Mouse (Mus musculus) urinary bladder, postnatal 25 days (tissue): Measurements from ENCODE around the gene Rac3.

Experiments used
- DNase-seq: peaks from one replicate; pipeline ENCODE4 v3.0.0; 2022; ENCODE audit warnings: low spot score

The Rac3 gene

DNA sequence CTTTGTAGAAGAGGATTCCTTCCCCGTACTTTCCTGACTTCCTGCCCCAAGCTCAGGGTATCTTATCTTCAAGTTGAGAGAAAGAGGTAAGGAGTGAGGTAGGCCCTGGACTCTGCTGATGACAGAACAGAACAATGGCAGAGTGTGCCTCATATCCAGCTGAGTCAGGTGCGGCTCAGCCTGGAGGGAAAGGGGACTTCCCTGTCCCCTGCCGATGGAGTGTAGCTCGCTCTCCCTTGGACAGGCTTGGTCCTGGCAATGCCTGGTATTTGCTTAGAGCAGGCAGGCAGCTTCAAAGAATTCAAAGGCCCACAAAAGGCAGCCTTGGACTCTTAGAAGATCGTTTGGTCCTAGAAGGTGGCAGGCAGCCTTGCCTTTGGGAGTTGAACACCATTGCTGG, 15.2 kb upstream of the Rac3 start:
- DNase-seq = no peak

DNA sequence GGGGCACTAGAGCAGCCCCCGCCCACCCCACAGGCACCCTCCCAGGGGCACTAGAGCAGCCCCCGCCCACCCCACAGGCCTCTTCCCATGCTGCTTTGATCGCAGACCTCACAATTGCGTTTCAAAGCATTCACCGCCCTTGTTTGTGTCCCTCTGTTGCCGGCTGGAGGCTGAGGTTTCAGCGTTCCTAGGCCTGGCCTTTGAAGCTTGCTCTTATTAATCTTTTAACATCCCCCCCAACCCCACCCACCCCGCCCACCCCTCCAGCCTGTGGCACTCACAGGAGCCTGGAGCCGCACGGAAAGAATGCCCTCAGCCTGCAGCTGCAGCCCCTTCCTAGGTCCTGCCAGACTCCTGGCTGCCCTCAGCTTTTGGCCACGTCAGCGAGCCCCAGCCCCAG, 14.0 kb upstream of the Rac3 start:
- DNase-seq = no peak

- DNase-seq = no peak
These were observed 13.3 kb upstream of the Rac3 start for GRCm38 (mm10) chr11:120707969-120708368.

DNA sequence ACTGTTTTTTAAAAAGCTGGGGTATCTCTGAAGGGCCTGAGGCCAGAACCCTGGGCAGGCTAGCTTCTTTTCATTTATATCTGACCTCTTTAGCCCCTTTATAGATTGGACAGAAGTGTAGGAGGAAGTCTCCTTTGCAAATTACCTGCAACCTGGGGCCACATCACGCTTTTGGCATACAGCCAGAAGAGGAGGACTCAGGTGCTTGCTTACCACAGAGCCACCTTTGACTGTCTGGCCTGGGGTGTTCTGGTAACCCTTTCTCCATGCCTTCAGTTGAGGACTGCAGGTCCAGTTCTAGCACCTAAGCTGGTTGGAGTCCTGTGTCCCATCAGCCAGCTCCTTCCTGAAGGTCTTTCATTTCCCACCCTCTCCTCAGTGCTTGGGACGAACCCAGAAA, 11.7 kb upstream of the Rac3 start:
- no peak for DNase-seq

DNA sequence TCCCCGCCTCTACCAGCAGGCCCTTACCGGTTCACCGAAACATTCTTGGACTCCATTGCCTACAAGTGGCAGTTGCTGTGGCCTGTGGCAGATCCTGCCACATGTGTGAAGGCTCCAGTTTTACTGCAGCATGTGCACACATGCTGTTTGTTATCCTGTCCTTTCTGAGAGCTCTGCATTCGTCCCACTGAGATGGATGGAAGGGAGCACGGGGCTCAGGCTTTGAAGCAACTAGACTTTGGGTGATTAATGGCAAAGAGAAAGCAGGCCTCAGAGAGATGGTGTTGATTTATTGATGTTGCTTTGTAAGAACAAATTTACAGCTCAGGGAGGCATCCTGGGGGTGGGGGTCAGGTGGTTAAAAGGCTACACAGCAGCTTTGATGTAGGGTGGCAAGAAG, 10.6 kb upstream of the Rac3 start:
- DNase-seq = no peak

DNA sequence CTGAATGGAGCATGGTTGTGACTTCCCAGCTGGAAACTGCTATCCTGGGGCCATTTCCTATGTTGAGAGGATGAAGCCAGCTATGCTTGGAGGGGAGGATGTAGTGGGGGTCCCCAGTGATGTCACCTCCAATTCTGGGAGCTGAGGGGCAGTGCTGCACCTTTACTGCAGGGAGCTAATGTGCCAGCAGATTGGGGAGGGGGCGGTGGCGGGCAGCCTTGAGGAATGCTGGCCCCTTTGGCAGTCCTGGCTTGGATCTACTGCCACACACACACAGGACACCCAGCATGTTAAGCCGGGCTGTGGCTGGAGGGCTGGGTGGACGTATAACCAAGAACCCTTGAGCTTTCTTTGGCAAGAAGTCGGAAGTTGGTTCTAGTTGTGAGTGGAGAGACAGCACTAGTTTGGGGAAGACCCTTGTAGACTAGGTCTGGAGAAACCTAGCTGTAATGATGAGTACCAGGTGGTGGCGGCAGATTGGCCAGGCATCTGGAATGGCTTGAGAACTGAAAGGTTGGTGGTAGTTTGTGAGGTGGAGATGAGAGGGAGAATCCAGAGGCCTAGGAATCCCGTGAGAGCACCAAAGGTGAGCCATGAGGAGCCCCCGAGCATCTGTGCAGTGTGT, 9.2 kb upstream of the Rac3 start:
- DNase-seq = no peak

DNA sequence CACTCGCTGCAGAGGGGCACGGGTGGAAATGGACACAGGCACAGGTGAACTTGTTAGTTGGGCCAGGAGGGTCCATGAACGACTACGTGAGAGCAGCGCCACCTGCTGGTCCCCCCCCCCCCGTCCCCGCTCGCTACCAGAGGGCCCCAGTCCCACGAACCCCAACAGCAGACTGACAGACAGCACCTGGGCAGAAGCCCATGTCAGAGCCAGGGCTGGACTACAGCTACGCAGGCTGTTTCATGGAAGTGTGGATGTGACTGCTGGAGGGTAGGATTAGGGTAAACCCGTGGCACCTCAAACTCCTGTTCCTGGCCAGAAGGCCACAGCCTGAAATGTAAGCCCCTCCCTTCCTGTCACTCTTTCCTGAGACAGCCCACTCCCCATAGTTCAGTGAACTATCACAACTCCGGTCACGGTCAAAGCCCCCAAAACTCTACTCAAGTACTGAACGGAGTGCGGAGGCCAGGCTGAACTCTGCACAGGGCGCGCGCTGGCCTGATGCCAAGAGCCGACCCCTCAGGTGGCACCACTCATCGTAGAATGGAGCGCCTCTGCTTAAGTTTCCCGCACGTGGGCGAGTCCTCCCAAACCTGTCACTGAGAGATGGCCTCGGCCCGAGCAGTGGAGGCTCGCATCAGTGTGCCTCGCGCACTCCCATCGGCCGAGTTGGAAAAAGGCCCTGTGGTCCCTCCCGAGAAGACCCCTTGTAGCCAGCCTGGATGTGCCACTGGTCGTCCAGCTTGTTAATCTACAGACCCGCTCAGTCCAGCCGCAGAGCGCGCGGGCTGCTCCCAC, 8.3 kb upstream of the Rac3 start:
- DNase-seq = peak; percentile 60

DNA sequence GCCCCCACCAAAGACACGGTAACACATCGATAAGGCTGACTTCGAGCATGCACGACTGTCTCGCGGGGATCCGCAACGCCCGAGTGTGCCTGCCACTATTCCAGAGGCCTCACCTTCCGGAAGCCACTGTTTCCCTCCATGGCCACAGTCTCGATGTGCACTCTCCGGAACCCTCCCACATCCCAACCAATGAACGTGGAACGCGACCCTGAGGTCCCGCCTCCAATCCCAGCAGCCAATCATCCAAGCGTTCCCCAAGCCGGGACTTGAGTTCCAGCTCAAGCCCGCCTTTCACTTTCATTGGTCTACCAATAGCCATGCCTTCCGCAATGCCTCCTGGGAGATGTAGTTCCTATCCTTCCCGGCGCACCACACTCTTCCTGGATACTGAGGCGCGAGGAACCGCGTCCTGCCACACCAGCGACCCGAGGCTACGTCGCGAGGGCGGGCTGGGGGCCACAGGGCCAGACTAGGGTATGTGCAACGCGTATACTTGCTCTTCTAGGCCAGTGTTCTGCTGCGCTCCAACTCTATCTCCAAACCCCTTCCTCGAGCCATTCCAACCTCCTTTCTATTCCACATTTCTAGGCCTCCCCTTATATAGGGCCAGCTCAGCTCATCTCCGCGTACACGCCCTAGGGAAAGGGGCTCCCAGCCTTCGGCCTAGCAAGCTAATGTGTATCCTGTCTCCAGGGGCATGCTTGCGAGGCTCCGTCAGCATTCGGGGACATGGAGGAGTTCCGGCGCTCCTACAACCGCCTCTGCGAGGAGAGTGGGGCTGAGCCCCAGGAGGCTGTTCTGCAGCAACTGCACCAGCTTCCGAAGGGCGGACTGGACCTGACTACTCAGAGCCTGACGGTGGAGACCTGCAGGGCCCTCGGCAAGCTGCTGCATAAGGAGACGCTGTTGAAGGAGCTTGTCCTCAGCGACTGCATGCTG, 7.4 kb upstream of the Rac3 start, which contains the start of the genes Cenpx and Lrrc45:
Gene Cenpx (minus strand): TSS at position 159 of the 939 bp plus-strand sequence.
Gene Lrrc45 (plus strand): TSS at position 346 of the 939 bp plus-strand sequence.
- DNase-seq = peak; percentile 88

- DNase-seq = no peak
These were observed 6.7 kb upstream of the Rac3 start for GRCm38 (mm10) chr11:120714546-120714945.

DNA sequence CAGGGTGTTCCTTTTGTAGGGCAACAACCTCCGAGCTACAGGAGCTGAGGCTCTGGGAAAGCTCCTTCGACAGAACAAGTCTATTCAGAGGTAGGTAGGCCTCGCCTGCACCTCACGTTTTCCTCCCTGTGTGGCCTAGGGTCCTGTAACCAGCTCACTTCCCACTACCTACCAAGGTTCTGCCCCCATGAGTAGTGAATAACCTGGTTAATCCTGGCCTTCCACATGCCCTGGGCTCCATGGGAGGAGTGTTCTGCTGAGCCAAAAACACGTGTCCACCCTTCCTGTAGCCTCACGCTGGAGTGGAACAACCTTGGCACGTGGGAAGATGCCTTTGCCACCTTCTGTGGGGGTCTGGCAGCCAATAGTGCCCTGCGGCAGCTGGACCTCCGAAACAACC, 6.1 kb upstream of the Rac3 start:
- no peak for DNase-seq

- no peak for DNase-seq
These were observed 2.0 kb upstream of the Rac3 start for GRCm38 (mm10) chr11:120719242-120719641.

GRCm38 (mm10) chr11:120719841-120720376, 1.4 kb upstream of the Rac3 start:
- DNase-seq = no peak

- peak; percentile 91 for DNase-seq
These were observed 820 bp upstream of the Rac3 start for GRCm38 (mm10) chr11:120720450-120720849.

DNA sequence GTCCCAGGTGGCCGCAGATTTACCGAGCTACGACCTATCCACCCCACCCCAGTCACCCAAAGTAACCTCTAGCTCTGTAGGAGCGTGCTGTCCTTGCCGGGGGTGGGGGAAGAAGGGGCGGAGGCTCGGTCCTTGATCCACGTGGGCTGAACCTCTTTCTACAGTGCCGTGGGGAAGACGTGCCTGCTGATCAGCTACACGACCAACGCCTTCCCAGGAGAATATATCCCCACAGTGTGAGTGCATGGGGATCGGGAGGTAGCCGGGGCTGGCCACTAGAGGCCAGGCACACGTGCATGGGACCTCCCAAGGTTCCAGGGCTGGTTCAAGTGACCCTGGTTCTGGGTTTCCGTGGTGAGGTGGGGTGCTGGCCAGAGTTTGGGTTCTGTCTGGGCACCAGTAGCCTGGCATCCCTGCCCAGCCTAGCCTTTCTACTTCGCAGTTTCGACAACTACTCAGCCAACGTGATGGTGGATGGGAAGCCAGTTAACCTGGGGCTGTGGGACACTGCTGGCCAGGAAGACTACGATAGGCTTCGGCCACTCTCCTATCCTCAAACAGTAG, 879 bp downstream of the Rac3 start:
- no peak for DNase-seq

GRCm38 (mm10) chr11:120722761-120723382, 1.6 kb downstream of the Rac3 start:
- no peak for DNase-seq

DNA sequence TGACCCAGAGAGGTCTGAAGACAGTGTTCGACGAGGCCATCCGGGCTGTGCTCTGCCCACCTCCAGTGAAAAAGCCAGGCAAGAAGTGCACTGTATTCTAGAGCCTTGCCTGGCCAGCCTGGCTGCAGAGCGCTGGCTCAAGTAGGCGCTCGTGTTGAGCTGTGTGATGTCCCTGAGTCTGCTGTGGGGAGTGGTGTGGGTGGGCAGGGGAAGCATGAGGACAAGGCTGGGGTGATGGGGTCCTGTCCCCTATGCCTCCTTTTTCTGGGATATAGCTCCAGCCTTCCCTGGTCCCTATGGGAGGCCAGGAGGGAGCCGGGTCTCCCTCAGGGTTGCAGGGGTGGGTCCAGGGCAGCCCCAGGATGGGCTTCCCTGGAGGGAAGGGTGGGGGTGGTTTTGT, 2.2 kb downstream of the Rac3 start:
- no peak for DNase-seq

DNA sequence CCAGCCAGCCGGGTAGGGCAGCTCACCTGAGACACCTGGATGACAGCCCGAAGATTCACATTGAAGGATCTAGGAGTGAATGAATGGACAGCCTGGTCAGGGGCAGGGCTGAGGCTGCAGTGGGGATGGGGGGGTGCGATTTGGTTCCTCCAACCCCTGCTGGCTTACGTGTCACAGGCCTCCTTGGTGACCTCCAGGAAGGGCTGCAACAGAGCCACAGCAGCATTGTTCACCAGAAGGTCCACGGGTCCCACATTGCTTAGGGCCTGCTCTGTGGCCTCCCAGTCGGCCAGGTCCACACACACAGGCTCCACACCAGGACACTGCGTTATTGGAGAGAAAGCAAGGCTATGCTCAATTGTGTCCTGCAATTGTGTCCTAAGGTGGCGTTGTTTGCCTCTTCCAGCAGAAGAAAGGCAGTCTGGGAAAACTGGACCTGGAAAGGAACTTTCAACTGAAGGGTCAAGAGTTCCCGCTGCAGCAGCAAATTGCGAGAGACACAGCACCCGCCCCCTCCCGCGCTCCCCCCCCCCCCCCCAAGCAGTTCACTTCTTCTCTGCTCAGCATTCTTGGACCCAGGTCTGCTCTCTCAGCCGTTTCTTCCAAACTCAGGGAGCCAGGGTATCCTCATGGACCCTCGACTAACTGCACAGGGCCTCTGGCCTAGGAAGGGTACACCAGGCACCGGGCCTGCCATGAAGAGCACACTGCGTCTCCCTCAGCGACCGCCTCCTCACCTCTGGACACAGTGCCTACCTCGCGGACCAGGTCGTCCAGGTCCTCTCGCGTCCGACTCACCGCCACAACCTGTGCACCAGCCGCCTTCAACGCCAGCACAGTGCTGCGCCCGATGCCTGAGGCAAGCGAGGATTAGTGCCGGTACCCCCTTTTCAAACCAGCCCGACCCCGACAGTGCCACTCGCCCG, 5.2 kb downstream of the Rac3 start:
- no peak for DNase-seq

GRCm38 (mm10) chr11:120727169-120727527, 5.9 kb downstream of the Rac3 start, which contains the start of gene Dcxr:
Dcxr (minus strand) TSS chr11:120727281.
- peak; percentile 76 for DNase-seq

DNA sequence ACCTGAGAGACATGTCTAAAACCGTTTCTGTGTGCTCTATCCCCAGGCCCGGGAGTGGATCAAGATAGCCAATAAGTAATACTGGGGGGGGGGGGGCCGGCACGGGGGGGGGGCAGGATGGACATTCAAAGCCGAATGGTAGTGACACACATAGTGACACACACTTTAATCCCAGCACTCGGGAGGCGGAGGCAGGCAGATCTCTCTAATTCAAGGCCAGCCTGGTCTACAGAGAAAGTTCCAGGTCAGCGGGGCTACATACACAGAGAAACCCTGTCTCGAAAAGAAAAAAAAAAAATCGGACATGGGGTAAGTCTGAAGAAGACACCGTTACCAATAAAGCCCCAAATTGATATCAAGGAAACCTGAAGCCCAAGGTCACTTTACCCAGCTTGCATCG, 6.3 kb downstream of the Rac3 start:
- DNase-seq = no peak

DNA sequence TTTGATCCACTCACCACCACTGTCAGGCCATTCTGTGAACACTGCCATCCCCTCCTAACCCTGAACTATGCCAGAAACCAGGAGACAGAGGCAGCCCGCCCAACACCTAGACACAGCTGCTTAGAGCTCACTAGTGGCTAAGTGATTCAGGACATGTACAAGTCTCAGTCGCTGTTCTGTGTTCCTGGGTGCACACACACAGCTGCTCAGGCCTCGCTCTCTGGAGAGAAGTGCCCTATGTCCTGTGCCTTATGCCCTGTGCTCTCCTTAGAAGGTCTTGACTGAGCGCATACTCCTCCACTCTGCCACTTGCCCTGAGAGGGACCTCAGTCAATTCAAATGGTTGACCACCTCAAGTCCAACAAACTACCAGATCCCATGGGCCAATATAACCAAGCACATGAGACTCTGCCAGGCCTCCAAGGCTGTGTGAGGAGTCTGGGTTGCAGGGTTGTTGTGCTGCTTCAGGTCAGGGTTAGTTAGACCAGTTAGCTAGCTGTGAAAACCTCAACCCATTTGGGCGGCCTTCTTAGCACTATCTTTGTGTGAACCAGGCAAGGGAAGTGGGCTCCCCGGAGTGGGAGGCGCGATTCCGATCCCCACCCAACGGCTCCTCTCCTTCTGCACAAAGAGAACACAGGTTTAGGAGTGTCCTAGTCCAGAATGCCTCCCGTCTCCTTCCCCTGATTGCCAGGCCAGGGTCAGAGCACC, 7.4 kb downstream of the Rac3 start:
- DNase-seq = no peak
